Mouse (Mus musculus) limb, embryonic 10.5 days (tissue): ENCODE data around the gene Cisd3. TPM values are rescaled to one million over a fixed set of nuclear protein-coding genes. Genes with fewer than 3 reads are reported as not detected.

Experiments used
- DNase-seq: peaks from one replicate; pipeline ENCODE4 v3.0.0-alpha.2; 2017; ENCODE audit warnings: low spot score
- H3K27ac ChIP-seq: fragments of 300-500 bp; sonication (generic); 2 replicates; pipeline ENCODE4 v1.5.1; 2016; ENCODE audit warnings: mild to moderate bottlenecking
- H3K27me3 ChIP-seq: fragments of 300-500 bp; sonication (generic); 2 replicates; pipeline ENCODE4 v1.6.1; 2016; ENCODE audit warnings: low read depth, mild to moderate bottlenecking; ENCODE audit not compliant: poor library complexity, severe bottlenecking
- H3K36me3 ChIP-seq: fragments of 300-500 bp; sonication (generic); 2 replicates; pipeline ENCODE4 v1.6.1; 2016; ENCODE audit warnings: mild to moderate bottlenecking, moderate library complexity
- H3K4me1 ChIP-seq: fragments of 300-500 bp; sonication (generic); 2 replicates; pipeline ENCODE4 v1.6.1; 2016
- H3K4me3 ChIP-seq: fragments of 300-500 bp; sonication (generic); 2 replicates; pipeline ENCODE4 v1.5.1; 2016; ENCODE audit warnings: mild to moderate bottlenecking, moderate library complexity
- H3K9me3 ChIP-seq: fragments of 300-500 bp; sonication (generic); replicated peaks from 2 replicates; pipeline ENCODE4 v1.6.1; 2016; ENCODE audit warnings: mild to moderate bottlenecking
- WGBS: fragments of 180-500 bp; shearing (Covaris S2); methylation state at CpG from one replicate; pipeline ENCODE4 v1.1.7; 2016; 5-methylcytosine and 5-hydroxymethylcytosine counted together
- polyA plus RNA-seq: library from polyadenylated mRNA; unstranded; fragments of >200 nt; fragmentation: Nextera tagmentation; extraction: Ambion mirVana; gene quantifications from 2 replicates; pipeline ENCODE4 v1.2.1, GENCODE M21; 2016

Gene Cisd3
- polyA plus RNA-seq, 1 experiment from 2014 or later: 9.4 TPM

DNA sequence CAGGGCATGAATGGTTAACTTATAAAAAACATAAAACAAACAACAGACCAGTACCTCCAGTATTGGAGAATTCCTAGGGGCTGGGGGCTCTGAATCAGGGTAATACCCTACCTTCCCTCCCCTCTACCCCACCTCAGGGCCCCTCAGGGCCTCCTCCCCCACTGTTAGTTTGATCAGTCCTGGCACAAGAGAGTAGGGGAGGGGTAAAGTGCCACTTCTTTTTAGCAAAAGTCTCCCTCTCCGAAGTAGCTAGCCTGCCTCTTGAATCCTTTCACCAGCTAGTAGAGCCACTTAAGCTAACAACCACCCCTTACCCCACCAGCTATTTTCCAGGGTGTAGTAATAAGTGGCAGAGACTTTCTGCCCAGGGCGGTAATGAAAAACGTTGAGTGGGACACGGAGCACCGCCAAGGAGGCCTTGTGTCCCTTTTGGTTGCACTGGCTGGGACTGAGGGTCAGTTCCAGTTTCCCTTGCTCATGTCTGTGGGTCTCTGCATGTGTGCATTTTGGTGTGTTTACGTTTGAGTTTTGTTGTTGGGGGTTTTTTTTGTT is 3.0 kb upstream of the Cisd3 start:
- peaks cover 35% of the 10 kb centered on the region for H3K4me1 ChIP-seq
- peaks cover 67% of the 10 kb centered on the region for H3K36me3 ChIP-seq
- WGBS: 80% methylated on average over 6 of the region's 6 CpGs
- DNase-seq: no peak
- H3K27ac ChIP-seq: no peak overlapping the region
- H3K4me3 ChIP-seq: no peak overlapping the region
- no peaks in the 10 kb centered on the region for H3K9me3 ChIP-seq
- no peaks in the 10 kb centered on the region for H3K27me3 ChIP-seq

DNA sequence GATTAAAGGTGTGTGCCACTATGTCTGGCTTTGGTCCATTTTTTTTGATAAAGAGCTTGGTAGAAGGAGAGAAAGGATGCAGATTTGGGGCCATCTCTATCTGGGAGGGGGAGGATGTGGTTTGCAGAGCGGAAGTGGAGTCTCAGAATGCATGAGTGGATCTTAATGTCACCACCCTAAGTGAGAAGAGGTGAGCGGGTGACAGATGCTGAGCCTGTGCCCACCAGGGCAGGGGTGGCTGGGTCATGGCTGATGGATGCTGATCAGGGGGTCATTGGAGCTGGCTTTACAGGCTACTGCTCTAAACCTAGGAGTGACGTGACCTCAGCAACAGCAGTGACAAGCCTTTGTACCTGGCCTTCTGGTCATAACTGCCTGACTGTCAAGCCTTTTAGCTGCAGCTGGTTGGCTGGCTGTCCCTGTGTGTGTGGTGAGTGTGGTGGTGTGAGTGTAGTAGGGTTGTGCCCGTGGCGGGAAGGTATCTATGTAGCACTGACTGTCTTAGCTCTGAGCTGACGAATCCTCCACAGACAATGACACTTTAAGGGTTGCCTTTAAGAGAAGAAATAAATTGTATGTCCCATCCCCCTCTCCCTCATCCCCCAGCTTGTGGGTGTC is 1.5 kb upstream of the Cisd3 start:
- Histone ChIP-seq H3K27me3 (no peaks in the 10 kb centered on the region), H3K36me3 (peaks cover 67% of the 10 kb centered on the region), H3K4me1 (peaks cover 30% of the 10 kb centered on the region), H3K4me3 (no peak overlapping the region), H3K27ac (no peak overlapping the region), H3K9me3 (no peaks in the 10 kb centered on the region)
- 77% methylated on average over 6 of the region's 6 CpGs for WGBS
- no peak for DNase-seq

DNA sequence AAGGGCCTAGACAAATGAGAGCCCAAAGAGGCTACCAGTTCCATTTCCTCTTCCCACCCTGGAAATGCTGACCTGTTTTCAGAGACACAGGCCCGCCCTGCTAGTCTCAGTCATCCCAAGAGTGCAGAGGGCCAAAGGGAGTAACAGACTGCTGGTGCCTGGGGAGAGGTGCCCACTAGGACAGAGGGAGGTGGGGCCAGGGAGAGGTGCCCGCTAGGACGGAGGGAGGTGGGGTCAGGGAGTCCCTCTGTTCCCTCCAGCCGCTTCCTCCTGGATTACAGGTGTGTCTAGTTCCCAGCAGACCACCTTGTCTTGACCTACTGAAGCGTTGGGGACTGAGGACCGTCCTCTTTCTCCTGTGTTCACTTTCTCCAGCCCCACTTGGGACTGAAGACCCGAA is 860 bp upstream of the Cisd3 start:
- peaks cover 66% of the 10 kb centered on the region for H3K36me3 ChIP-seq

DNA sequence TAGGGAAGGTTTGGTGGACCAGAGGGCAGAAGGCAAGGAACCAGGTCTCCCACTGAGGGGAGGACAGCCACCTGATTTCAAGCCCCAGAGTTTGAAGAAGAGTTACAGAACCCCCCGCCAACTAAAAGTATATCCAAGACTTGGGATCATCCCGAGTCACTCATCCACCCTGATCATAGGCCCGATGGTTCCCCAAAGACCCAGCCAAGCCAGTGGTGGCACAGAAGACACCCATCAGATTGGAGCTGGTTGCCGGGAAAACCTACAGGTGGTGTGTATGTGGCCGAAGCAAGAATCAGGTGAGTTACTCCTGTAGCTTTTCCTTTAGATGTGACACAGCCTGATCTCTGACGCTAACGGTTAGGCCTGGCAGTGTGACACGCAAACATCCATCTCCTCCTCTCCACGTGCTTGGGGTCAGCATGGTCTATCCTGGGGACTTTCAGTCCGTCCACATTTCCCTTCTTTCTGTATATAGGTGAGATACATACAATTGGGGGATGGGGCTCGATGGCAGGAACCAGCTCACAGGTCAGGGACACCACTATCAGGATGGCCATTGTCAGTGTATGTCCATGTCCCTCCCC is 789 bp downstream of the Cisd3 start:
- 71% methylated on average over 11 of the region's 11 CpGs for WGBS
- Histone ChIP-seq H3K27ac (no peak overlapping the region), H3K36me3 (peaks cover 68% of the 10 kb centered on the region), H3K4me1 (peaks cover 30% of the 10 kb centered on the region), H3K27me3 (no peaks in the 10 kb centered on the region), H3K9me3 (no peaks in the 10 kb centered on the region), H3K4me3 (peak overlapping the region; percentile 56)
- no peak for DNase-seq

More for the DNA sequence above, 860 bp upstream of the Cisd3 start:
- H3K9me3 ChIP-seq: no peaks in the 10 kb centered on the region
- H3K4me3 ChIP-seq: no peak overlapping the region
- no peak for DNase-seq
- H3K27ac ChIP-seq: no peak overlapping the region
- H3K4me1 ChIP-seq: peaks cover 30% of the 10 kb centered on the region
- WGBS: 39% methylated on average over 7 of the region's 7 CpGs
- no peaks in the 10 kb centered on the region for H3K27me3 ChIP-seq

DNA sequence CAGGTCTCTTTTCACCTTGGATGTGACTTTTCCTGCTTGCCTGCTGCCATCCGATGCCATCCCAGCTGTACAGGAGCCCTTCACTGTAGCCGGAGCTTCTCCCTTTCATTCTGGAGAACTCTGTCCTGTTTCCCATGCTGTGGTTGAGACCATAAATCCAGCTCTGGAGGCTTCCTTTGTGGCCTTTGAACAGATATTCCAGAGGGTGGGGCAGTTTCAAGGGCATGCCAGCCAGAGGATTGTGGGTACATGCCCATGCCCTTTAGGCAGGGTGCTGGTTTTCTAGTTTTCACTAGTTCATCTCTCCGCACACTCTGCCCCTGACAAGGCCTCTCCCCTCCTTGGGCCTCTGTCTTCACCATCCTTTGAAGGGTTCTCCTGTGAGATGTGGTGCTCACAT is 1.4 kb downstream of the Cisd3 start:
- H3K4me3 ChIP-seq: no peak overlapping the region
- H3K4me1 ChIP-seq: peaks cover 30% of the 10 kb centered on the region
- no peak for DNase-seq
- H3K27ac ChIP-seq: no peak overlapping the region
- WGBS: 93% methylated on average over 3 of the region's 3 CpGs
- H3K9me3 ChIP-seq: no peaks in the 10 kb centered on the region
- peaks cover 68% of the 10 kb centered on the region for H3K36me3 ChIP-seq
- no peaks in the 10 kb centered on the region for H3K27me3 ChIP-seq

DNA sequence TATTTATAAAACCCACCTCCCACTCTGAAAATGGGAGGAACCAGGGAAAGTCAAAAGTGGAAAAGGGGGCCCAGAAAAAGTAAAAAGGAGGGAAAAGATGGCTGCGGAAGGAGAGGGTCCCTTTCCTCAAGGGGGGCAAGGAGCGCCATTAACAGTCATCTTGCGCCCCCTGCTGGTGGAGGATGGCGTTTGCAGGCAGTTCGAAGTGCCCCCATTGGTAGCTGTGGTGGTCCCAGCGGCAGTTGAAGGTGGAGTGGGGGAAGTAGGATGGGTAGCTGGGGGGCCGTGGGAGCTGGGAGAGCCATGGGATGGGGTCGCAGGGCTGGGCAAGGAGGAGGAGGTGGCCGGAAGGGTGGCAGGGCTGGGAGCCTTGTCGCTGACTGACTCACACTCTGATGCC is 4.2 kb downstream of the Cisd3 start:
- Histone ChIP-seq H3K27me3 (no peaks in the 10 kb centered on the region), H3K4me1 (peaks cover 36% of the 10 kb centered on the region), H3K9me3 (no peaks in the 10 kb centered on the region), H3K4me3 (no peak overlapping the region), H3K27ac (no peak overlapping the region), H3K36me3 (peaks cover 82% of the 10 kb centered on the region)
- WGBS: 39% methylated on average over 10 of the region's 10 CpGs
- DNase-seq: peak; percentile 92

DNA sequence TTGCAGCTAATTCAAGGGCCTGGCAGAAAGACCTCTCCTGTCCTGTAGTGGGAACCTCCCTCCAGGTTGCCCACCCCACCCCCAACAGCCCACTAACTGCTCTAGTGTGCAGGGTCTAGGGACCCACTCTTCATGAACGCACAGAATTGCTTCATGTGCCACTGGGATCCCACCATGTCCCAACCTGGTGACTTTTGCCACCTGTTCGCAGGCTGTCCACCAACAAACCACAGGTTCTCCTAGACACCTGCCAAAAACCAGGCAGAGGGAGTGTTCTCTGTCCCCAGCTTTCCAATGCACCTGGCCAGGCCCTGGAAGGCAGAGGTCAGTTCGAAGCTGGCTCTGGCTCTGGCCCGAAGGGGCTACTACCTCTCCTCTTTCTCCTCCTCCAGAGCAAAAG is 8.8 kb downstream of the Cisd3 start:
- H3K4me3 ChIP-seq: no peak overlapping the region
- peaks cover 77% of the 10 kb centered on the region for H3K36me3 ChIP-seq
- no peaks in the 10 kb centered on the region for H3K27me3 ChIP-seq
- peaks cover 47% of the 10 kb centered on the region for H3K4me1 ChIP-seq
- H3K27ac ChIP-seq: peak overlapping the region; percentile 28; the same call in 1 of the 2 replicates
- DNase-seq: no peak
- WGBS: 87% methylated on average over 4 of the region's 4 CpGs
- H3K9me3 ChIP-seq: no peaks in the 10 kb centered on the region

DNA sequence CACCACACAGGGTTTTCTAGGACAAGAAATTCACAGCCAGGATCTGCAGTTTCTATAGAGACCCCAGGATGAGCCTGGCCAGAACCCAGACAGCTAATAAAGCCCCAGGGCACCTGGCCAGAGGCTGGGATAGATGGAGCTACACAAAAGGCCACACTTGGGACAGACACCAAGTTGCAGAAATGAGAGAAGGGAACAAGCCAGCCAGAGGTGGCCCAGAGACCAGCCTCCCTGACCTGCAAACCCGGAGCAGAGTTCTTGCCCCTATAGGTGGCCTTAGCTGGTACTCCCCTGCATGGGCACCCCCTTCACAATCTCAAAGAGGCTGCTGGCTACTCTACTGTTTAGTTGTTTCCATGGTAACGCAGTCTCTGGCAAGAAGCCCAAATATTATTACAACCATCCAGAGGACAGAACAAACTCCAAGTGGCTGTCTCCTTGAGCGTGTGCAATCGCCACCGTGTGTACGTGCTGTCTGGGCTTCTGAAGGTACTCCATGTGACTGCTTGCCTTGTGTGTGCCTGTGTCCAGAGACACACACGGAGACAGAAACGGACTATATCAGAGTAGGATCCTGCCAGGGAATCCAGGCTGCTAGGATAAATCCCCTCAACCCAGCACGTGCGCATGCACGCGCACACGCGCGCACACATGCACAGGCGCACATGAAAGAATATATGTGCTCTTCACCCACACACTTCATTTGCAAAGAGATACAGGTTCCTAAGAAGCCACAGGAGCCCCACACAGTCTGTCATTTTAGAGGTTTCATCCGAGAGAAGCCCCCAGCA is 9.5 kb downstream of the Cisd3 start:
- H3K4me1 ChIP-seq: peaks cover 47% of the 10 kb centered on the region
- no peaks in the 10 kb centered on the region for H3K9me3 ChIP-seq
- WGBS: 83% methylated on average over 17 of the region's 17 CpGs
- no peak for DNase-seq
- H3K4me3 ChIP-seq: peak overlapping the region; percentile 14; the same call in 1 of the 2 replicates
- H3K27me3 ChIP-seq: no peaks in the 10 kb centered on the region
- H3K27ac ChIP-seq: peak overlapping the region; percentile 28; the same call in 1 of the 2 replicates
- H3K36me3 ChIP-seq: peaks cover 71% of the 10 kb centered on the region

DNA sequence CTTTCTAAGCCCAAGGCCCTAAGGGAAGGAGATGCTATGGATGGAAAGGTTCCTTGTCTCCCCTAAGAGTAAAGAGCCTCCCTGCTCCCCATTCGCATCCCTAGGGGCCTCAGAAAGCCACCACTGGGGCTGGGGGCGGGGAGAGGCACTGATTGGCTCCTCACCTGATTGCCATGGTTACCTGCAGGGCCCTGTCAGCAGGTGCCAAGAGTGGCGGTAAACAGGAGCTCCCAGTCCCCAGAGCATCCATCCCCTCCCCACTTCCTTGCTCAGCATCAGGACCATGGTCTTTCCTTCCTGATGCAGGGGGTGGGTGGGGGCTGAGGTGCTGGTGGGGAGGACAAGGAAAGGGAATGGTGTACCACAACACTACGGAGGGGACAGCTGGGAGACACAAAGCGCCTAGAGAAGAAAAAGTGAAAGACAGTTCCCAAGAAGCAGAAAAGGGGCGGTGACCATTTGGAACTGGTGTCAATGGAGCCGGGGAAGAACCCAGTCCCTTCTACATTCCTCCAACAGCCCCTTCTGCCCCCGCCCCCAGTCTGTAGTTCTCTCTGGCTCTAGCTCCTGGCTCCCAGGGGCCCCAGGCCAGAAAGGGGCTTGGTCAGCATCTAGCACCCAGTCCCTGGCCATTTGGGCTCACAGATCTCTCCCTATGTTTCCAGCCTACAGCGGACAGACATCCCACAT is 10.2 kb downstream of the Cisd3 start:
- H3K9me3 ChIP-seq: no peaks in the 10 kb centered on the region
- 56% methylated on average over 9 of the region's 9 CpGs for WGBS
- no peak for DNase-seq
- H3K4me1 ChIP-seq: peaks cover 51% of the 10 kb centered on the region
- H3K4me3 ChIP-seq: peak overlapping the region; percentile 21
- H3K27me3 ChIP-seq: no peaks in the 10 kb centered on the region
- peaks cover 64% of the 10 kb centered on the region for H3K36me3 ChIP-seq
- no peak overlapping the region for H3K27ac ChIP-seq

DNA sequence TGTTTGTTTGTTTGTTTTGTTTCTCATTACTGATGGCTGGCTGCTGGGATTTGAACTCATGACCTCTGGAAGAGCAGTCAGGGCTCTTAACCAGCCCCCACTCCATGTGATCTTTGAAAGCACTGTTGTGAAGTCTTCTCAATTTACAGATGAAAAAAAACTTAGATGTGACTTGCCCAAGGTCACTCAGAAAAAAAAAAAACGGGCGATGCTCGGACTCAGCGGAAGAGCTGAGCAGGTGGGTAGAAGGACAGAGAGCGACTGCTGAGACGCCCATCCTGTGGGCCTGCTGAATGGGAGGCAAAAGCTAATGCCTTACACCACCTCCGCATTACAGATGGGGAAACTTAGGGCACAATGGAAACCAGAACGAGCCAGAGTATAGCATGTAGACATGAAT is 11.0 kb downstream of the Cisd3 start:
- H3K27ac ChIP-seq: no peak overlapping the region
- H3K9me3 ChIP-seq: no peaks in the 10 kb centered on the region
- H3K4me3 ChIP-seq: 0 out of 2 replicates have a peak overlapping the region, but pooled peaks have one; percentile 21
- no peaks in the 10 kb centered on the region for H3K27me3 ChIP-seq
- peaks cover 59% of the 10 kb centered on the region for H3K4me1 ChIP-seq
- WGBS: 78% methylated on average over 8 of the region's 8 CpGs
- DNase-seq: no peak
- H3K36me3 ChIP-seq: peaks cover 56% of the 10 kb centered on the region

DNA sequence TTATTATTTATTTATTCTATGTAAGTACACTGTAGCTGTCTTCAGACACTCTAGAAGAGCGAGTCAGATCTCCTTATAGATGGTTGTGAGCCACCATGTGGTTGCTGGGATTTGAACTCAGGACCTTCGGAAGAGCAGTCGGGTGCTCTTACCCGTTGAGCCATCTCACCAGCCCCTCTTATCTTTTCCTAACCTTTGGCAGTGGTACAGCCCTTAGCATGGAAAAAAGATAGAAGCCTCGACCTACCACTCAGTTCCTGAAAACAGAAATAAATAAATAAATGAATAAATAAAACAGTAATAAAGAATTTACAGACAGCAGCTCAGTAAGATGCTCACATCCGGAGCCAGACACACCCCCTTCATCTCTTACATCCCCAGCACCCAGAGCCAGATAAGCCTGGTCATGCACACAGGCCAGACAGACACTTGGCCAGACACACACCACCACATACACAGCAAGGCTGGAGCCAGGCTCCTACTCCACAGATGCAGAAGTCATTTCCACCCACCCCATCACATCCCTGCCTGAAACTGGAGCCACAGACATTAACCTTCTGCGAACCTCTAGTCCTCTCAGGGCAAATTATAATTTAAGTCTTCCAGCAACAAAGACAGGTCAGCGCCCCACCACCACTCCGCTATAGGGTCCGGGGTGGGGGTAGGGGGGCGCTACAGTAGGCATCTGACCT is 11.7 kb downstream of the Cisd3 start:
- peak overlapping the region; percentile 89 for H3K4me3 ChIP-seq
- H3K27me3 ChIP-seq: no peaks in the 10 kb centered on the region
- H3K4me1 ChIP-seq: peaks cover 63% of the 10 kb centered on the region
- H3K27ac ChIP-seq: peak overlapping the region; percentile 99; the same call in 1 of the 2 replicates
- H3K36me3 ChIP-seq: peaks cover 49% of the 10 kb centered on the region
- DNase-seq: no peak
- WGBS: 59% methylated on average over 11 of the region's 11 CpGs
- no peaks in the 10 kb centered on the region for H3K9me3 ChIP-seq

DNA sequence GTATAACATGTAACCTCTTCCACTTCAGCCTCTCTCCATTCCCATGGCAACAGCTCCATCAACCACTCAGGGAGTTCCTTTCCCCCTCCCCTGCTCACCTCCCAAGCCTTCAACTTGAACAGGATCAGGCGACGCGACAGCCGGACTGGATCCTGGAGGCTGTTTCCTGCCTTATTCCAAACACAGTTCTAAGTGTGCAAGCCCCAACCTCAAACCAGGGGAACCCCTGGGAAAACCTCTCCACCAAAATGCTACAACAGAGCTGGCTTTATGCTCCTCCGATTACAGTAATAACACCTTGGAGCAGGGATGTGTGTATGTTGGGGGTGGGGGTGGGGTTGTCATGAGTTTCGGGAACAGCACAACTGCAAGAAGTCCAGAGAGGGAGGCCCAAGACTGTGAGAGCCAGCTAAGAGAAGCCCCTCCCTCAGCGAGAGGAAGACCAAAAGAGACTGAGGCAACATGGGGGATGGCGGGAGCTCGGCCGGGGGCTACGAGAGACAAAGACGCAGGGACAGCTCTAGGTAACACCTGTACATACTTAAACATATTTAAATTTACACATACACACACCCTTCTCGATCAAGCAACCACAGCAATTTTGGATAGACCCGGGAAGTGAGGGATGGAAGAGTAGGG is 12.4 kb downstream of the Cisd3 start:
- peak; percentile 59 for DNase-seq
- Histone ChIP-seq H3K27me3 (no peaks in the 10 kb centered on the region), H3K27ac (peak overlapping the region; percentile 99), H3K9me3 (no peaks in the 10 kb centered on the region), H3K4me3 (peak overlapping the region; percentile 89), H3K36me3 (peaks cover 42% of the 10 kb centered on the region), H3K4me1 (peaks cover 63% of the 10 kb centered on the region)
- 1% methylated on average over 14 of the region's 14 CpGs for WGBS
